Comparison of ENCODE assay signal across 8 mouse cellular contexts in genomic region chr9:121385091-121385748, GRCm38 (mm10).
DNase-seq lines count a peak whose midpoint lies in the region; ATAC-seq and TF ChIP-seq lines count a peak whose summit lies in the region.

No protein-coding gene starts in this region.

- no peak for ATAC-seq in intestine, postnatal 0 days
- no peak for ATAC-seq in limb, embryonic 15.5 days (ENCODE audit: insufficient number of reproducible peaks, low FRiP score, low TSS enrichment, low read depth)
- ATAC-seq in midbrain, postnatal 0 days (ENCODE audit: low FRiP score): no peak

- H3K4me3 ChIP-seq in cortical plate, adult 2 months (ENCODE audit: insufficient read depth, low read length): peak overlapping the region; percentile 1; the same call in 1 of the 2 replicates
- no peak overlapping the region for H3K4me3 ChIP-seq in intestine, postnatal 0 days (ENCODE audit: low read depth, low read length)
- H3K4me3 ChIP-seq in limb, embryonic 15.5 days: no peak overlapping the region
- no peak overlapping the region for H3K4me3 ChIP-seq in midbrain, postnatal 0 days (ENCODE audit: low read depth, low read length)

- H3K4me2 ChIP-seq in intestine, postnatal 0 days (replicated peaks; ENCODE audit: low read depth): peak overlapping the region; percentile 7; the same call in 1 of the 2 replicates
- H3K4me2 ChIP-seq in limb, embryonic 15.5 days: no peak overlapping the region
- no peak overlapping the region for H3K4me2 ChIP-seq in midbrain, postnatal 0 days (ENCODE audit: low read depth, low read length, poor library complexity, severe bottlenecking)

- intact Hi-C loops in gastrocnemius, postnatal 36 days (cut with DNase I): no loop called here

- H3K36me3 ChIP-seq in intestine, postnatal 0 days (ENCODE audit: control insufficient read depth, insufficient read depth): peaks cover 7% of the 10 kb centered on the region; the same call in 1 of the 2 replicates
- H3K36me3 ChIP-seq in limb, embryonic 15.5 days: no peaks in the 10 kb centered on the region
- no peaks in the 10 kb centered on the region for H3K36me3 ChIP-seq in midbrain, postnatal 0 days (ENCODE audit: insufficient read depth, low read length)

- peak; percentile 79 for DNase-seq in urinary bladder, postnatal 25 days (ENCODE audit: low spot score)
- no peak for DNase-seq in urinary bladder, postnatal 10 days (ENCODE audit: low spot score)
- peak; percentile 64 to 81 for DNase-seq in gastrocnemius, postnatal 36 days
- peak; percentile 84 for DNase-seq in midbrain, postnatal 0 days (ENCODE audit: low spot score)
- DNase-seq in spleen, postnatal 36 days (ENCODE audit: low spot score in 2 of 2): peak; percentile 45 to 54

- H3K9me3 ChIP-seq in intestine, postnatal 0 days (ENCODE audit: control insufficient read depth): no peaks in the 10 kb centered on the region
- H3K9me3 ChIP-seq in limb, embryonic 15.5 days: no peaks in the 10 kb centered on the region
- H3K9me3 ChIP-seq in midbrain, postnatal 0 days (ENCODE audit: low read length): no peaks in the 10 kb centered on the region

- 36% methylated on average over 16 of the region's 16 CpGs for WGBS in intestine, postnatal 0 days
- 33% methylated on average over 16 of the region's 16 CpGs for WGBS in limb, embryonic 15.5 days
- 34% methylated on average over 16 of the region's 16 CpGs for WGBS in midbrain, postnatal 0 days

- H3K4me1 ChIP-seq in cortical plate, adult 2 months (ENCODE audit: control insufficient read depth, insufficient read depth, low read length): peaks cover 22% of the 10 kb centered on the region
- peaks cover 15% of the 10 kb centered on the region; the same call in 1 of the 2 replicates for H3K4me1 ChIP-seq in intestine, postnatal 0 days (replicated peaks; ENCODE audit: control insufficient read depth, insufficient read depth, low read length)
- peaks cover 24% of the 10 kb centered on the region for H3K4me1 ChIP-seq in limb, embryonic 15.5 days
- no peaks in the 10 kb centered on the region for H3K4me1 ChIP-seq in midbrain, postnatal 0 days (ENCODE audit: insufficient read depth, low read length)

- no peaks in the 10 kb centered on the region for H3K27me3 ChIP-seq in intestine, postnatal 0 days (replicated peaks; ENCODE audit: control insufficient read depth, insufficient read depth, low read length)
- no peaks in the 10 kb centered on the region for H3K27me3 ChIP-seq in limb, embryonic 15.5 days
- no peaks in the 10 kb centered on the region for H3K27me3 ChIP-seq in midbrain, postnatal 0 days (ENCODE audit: insufficient read depth, low read length)

- TF ChIP-seq POLR2A in cortical plate, adult 2 months (IDR thresholded peaks at IDR 0.05; ENCODE audit: extremely low read depth, insufficient read depth, low read length): no peak

- peak; percentile 84 for TF ChIP-seq CTCF in cortical plate, adult 2 months (IDR thresholded peaks at IDR 0.05; ENCODE audit: extremely low read depth, insufficient read depth, low read length)
- TF ChIP-seq CTCF in intestine, postnatal 0 days (IDR thresholded peaks at IDR 0.05; ENCODE audit: low read depth): peak; percentile 95
- peak; percentile 93 for TF ChIP-seq CTCF in midbrain, postnatal 0 days (IDR thresholded peaks at IDR 0.05)

- peak overlapping the region; percentile 38 for H3K27ac ChIP-seq in cortical plate, adult 2 months (ENCODE audit: insufficient read depth, low read length)
- H3K27ac ChIP-seq in intestine, postnatal 0 days (ENCODE audit: low read depth, low read length): no peak overlapping the region
- H3K27ac ChIP-seq in limb, embryonic 15.5 days: no peak overlapping the region
- H3K27ac ChIP-seq in midbrain, postnatal 0 days (ENCODE audit: low read depth, low read length): no peak overlapping the region

- no peak overlapping the region for H3K9ac ChIP-seq in intestine, postnatal 0 days (ENCODE audit: low read depth, low read length)
- H3K9ac ChIP-seq in limb, embryonic 15.5 days: 0 out of 2 replicates have a peak overlapping the region, but pooled peaks have one; percentile 10
- H3K9ac ChIP-seq in midbrain, postnatal 0 days (replicated peaks; ENCODE audit: low read length, poor library complexity, severe bottlenecking): no peak overlapping the region
